Mouse (Mus musculus) fat pad, adult 2 months (tissue): ENCODE data around the gene Rnf213.

ENCODE experiments used
- DNase-seq: peaks from one replicate; pipeline ENCODE4 v3.0.0-alpha.2; 2011; ENCODE audit warnings: low read depth, low spot score; ENCODE audit errors: extremely low read depth

Rnf213 gene

DNA sequence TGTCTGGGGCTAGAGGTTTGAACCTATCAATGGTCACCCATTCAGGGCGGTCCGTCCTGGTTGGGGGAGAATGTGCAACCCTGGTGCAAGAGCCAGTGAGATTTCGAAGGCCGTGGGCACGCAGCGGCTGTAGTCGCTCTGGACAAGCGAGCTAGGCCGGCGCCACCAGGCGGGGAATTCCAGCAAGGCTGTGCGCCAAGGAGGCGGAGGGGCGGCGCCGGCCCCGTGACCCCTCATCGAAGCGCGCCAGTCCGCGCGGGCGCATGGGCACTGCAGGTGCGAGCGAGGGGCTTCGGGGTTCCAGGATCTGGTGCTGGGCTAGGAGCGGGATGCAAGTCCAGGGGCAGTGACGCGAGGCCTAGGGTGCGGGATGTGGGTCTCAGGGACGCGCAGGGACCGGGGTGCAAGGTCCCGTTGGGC is 3.0 kb upstream of the Rnf213 start:
- DNase-seq = no peak

DNA sequence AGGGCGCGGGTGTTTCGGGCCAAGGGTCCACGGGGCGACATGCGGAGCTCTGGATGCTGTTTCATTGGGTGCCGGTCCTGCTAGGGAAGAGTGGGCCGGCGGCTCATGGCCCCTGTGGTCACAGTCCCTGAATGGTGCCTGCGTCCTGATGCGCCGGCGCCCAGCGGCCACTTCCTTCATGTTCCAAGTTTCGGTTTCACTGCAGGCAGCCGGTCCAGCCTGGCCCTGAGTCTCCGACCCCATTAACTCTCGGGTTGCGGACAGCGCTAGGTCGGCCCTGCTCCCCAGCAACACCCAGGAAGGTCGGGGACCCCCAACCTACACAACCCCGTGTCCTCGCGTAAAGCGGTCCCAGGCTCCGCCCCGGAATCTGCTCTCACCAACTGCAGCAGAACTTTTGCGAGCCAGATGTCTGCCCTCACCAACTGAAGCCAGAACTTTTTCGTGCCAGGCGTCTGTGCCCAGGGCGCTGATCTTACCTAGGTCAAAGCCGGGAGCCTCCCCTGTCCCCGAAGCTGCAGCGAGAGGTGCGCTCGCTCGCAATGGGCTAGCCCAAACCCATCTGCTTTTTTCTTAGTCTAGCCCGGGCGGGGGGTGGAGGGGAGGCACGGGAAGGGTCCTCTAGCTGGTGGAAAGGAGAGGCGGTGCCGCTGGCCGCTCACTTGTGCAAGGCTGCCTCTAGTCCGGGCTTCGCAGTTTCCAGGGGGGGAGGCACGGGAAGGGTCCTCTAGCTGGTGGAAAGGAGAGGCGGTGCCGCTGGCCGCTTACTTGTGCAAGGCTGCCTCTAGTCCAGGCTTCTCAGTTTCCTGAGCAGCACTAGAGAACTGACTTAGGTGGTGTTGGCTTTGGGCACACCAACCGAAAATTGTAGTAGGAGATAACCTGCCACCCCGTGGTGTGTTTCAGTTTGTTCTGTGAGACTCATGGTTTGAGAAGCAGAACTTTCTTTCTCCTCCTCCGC is 2.3 kb upstream of the Rnf213 start:
- DNase-seq = no peak

GRCm38 (mm10) chr11:119391386-119392000 is 1.4 kb upstream of the Rnf213 start:
- no peak for DNase-seq

DNA sequence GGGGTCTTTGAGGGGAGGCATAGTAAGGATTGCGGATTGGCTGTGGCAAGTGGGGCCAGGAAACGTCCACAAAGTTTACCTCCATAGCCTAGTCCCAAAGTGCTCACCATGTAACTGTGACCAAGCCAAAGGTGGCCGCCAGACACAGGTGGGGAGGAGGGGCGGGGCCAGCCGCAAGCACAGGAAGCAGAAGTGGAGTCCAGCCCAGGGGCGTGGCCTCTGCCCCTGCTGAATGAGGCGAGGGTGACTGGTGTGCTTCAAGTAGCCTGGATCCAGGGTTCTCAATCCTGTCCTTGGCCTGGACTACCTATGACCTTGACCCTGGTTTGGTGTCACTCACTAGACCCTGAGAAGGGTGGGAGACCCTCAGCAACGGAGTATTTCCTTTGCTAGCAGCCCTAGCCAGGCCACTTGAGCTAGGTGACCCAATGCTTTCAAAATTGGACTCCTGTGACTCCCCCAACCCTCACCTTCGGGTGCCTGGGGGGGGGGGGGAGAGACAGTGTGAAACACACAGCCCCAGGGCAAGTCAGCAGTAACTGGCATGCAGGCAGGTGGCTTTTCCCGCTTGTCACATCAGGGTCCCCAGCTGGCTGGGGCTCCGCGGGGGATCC is 792 bp upstream of the Rnf213 start:
- no peak for DNase-seq

- DNase-seq = no peak
These were observed 544 bp downstream of the Rnf213 start for GRCm38 (mm10) chr11:119393483-119393804.

GRCm38 (mm10) chr11:119394210-119394609 is 1.3 kb downstream of the Rnf213 start:
- DNase-seq = no peak

- DNase-seq = no peak
These were observed 2.5 kb downstream of the Rnf213 start for GRCm38 (mm10) chr11:119395394-119395793.

- DNase-seq = no peak
These were observed 3.0 kb downstream of the Rnf213 start for GRCm38 (mm10) chr11:119395931-119396330.

DNA sequence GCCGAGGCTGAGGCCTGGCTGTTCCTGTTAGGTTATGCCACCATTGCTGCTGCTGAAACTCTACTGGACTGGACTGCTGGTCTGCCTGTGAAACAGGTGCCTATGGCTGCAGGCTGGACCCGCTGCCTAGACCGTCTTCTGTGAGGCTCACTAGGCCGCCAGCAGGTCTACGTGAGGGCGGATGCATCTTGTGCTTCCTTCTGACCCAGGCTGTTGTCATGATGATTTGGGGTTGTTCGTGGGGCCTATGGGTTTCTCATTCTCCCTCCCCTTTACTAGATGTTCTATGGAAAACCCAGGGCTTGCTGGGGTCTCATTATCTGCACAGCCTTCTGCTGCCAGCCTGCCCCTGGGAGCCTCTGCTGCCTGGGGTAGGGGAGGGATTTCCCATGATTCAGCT is 3.6 kb downstream of the Rnf213 start:
- DNase-seq = no peak

DNA sequence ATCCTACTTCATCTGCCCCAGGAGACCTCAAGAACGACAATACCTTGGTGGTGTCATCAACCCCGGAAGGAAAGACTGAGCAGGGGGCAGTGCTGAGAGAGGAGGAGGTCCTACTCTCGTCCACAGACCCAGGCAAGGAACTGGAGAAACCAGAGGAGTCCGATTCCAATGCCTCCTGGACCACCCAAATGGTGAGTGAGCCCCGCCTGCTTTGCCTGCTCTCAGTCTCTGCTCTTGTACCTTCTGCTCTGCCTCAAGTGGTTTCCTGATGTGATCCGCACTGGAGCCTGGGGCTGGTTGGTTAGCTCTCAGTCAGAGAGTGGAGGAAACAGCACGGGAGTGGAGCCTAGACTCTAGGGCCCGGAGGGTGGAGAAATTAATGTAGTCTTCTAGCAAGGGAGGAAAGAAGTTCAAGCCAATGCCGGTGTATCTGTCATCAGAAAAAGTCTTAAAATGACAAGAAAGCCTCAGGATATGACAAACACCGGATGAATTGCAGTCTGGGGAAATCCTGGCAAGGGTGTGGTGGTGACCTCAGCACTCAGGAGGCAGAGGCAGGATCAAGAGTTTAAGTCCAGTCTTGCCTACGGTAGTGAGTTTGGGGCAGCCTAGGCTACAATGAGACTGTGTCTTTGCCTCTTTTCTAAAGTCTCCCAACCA is 9.7 kb downstream of the Rnf213 start:
- DNase-seq = no peak

DNA sequence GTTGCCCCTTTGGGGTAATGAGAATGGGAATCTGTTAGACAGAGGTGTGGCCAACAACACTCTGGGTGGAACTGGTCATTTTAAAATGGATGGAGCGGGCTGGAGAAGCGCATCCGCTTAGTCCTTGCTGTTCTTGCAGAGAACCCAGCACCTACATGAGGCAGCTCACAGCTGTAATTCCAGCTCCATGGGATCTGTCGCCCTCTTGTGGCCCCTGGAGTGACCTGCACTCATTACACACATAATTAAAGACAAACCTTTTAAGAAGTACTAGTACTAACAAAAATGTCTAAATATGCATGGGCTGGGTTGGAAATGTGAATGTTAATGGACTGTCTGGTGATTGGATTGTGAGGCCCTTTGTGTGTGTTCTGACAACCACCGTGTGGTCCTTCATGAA is 11.7 kb downstream of the Rnf213 start:
- DNase-seq = no peak

DNA sequence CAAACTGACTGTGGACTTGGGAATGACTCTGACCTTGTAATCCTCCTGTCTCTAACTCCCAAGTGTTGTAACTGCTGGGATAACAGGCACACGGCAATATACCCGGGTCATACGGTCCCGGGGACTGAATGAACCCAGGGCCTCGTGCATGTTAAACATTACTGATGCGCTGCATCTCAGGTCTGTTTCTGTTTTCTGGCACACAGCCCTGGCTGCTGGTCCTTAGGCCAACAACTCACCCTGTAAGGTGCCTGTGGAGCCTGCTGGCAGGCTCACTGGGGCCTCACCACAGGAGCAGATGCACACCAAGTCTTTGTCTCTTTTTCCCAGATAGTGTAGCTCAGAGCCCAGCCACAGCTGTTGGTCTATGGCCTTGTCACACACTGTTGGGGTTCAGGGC is 14.5 kb downstream of the Rnf213 start:
- DNase-seq = no peak

DNA sequence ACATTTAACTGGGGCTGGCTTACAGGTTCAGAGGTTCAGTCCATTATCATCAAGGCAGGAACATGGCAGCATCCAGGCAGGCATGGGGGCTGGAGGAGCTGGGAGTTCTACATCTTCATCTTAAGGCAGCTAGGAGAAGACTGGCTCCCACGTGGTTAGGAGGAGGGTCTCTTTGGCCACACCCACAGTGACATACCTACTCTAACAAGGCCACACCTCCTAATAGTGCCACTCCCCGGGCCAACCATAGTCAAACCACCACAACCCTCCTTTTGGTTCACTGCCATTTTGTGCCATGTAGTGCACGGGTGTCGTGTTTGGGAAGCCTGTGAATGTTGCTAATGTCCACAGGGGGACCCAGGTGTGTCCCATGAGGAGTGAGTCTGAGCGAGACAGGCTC is 15.1 kb downstream of the Rnf213 start:
- DNase-seq = no peak

DNA sequence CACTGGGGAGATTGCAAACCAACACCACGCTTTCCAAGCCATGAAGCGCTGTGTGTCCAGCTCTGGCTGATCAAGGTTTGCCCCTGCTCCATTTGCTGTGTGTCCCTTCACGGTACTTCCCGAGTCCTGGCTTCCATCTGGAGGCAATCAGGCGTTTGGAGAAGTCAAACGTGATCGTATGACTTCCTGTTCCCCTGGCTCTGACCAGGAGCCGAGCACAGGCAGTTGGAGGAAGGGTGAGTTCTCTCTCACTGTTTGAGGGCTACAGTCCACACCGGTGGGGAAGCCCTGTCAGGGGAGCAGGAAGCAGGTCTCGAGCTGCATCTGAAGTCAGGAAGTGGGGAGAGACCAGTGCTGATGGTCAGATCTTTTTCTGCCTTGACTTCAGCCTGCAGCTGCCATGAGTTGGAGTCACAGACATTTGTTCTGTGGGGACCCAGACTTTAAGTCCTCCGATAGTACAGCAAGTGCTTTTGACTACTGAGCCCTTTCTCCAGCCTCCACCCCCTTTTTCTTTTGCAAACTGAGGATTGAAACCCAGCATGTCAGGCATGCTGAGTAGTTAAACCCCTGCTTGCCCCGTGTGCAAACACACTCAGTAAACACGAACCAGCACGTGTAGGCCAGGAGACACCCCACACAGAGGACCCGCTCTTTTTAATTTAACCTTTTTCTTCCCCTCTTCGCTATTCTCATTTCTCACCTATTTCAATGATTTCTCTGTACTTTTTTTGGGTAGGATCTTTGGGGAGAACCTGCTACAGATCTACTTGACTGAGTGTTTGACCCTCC is 26.6 kb downstream of the Rnf213 start:
- DNase-seq = no peak

DNA sequence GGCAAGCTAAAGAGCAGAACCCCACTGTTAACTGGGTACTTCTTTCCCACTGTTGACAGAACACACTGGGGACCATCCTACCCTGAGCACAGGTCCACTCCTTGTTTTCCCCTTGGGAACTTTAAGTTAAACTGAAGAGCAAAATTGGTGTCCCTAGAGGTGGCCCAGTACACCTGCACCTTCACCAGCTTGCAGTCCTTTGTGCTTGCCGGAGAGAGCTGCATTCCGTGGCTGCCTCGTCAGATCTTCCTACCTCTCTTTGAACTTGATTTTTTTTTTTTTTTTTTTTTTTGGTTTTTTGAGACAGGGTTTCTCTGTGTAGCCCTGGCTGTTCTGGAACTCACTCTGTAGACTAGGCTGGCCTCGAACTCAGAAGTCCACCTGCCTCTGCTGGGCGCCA is 27.5 kb downstream of the Rnf213 start:
- DNase-seq = no peak

- DNase-seq = no peak
These were observed 34.5 kb downstream of the Rnf213 start for GRCm38 (mm10) chr11:119427431-119427830.

DNA sequence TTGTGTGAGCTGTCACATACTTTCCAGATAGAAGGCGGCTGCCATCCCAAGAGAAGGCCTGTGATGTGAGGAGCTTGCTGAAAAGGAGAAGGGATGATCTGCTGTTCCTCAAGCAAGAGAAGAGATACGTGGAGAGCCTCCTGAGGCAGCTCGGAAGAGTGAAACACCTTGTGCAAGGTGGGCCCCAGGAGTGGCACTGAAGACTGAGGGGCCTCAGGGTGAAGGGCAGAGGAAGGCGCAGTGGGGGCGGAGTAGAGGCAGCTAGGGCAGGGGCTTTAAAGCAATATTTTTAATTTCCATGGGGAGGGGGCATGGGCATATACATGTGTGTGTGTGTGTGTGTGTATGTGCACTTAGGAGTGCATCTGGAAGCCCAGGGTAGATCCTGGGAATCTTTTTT is 35.1 kb downstream of the Rnf213 start:
- DNase-seq = no peak

DNA sequence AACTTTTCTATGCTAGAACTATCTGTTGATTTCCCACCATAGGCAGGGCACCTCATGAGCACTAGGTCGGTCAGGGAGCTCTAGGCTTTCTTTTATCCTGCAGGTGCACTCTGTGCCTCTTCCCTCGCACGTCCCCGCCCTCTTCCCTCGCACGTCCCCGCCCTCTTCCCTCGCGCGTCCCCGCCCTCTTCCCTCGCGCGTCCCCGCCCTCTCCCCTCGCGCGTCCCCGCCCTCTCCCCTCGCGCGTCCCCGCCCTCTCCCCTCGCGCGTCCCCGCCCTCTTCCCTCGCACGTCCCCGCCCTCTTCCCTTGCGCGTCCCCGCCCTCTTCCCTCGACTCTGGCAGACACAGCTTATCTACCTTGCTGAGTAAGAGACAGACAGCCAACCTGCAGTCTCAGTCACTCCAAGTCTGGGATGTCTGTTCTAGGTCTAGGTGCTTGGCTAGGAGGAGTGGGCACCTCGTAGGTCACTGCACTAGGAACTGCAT is 35.8 kb downstream of the Rnf213 start:
- DNase-seq = peak; percentile 14

DNA sequence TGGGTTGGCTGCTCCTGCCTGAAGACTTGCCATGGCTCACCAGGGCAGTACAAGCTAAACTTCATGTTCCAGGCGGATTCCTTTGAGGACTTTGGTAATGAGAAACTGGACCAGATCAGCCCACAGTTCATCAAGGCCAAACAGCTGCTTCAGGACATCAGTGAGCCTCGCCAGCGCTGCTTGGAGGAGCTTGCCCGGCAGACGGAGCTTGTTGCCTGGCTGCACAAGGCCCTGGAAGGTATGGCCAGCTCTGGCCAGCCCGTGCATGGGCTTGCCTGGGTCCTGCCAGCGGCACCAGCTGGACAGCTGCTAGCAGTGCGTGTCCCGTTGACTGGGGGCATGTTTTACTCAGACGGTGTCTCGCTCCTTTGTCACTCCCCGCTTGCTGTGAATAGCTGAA is 38.6 kb downstream of the Rnf213 start:
- no peak for DNase-seq

GRCm38 (mm10) chr11:119432706-119433105 is 39.8 kb downstream of the Rnf213 start:
- DNase-seq = no peak

GRCm38 (mm10) chr11:119434316-119434715 is 41.4 kb downstream of the Rnf213 start:
- no peak for DNase-seq
